Mouse (Mus musculus) gastrocnemius, adult 8-10 months (tissue): ENCODE data around the gene Ccdc183. TPM values are rescaled to one million over a fixed set of nuclear protein-coding genes. Genes with fewer than 3 reads are reported as not detected.

Source experiments
- DNase-seq, 2 experiments: peaks; one replicate each; pipeline ENCODE4 v3.0.0; 2022; ENCODE audit warnings: low spot score in 2 of 2
- total RNA-seq, 4 experiments: library from RNA; stranded (reverse); gene quantifications; 2 replicates each; pipeline ENCODE4 v1.2.4; 2022

Gene Ccdc183
- total RNA-seq, 4 experiments from 2014 or later, result not detected

GRCm38 (mm10) chr2:25577951-25578795 is 39.3 kb downstream of the Ccdc183 start:
- no peak for DNase-seq

GRCm38 (mm10) chr2:25576965-25577891 is 40.2 kb downstream of the Ccdc183 start:
- DNase-seq, result no peak

GRCm38 (mm10) chr2:25576028-25576850 is 41.2 kb downstream of the Ccdc183 start:
- no peak for DNase-seq

- DNase-seq, result no peak
Measured at GRCm38 (mm10) chr2:25575432-25576027, 41.9 kb downstream of the Ccdc183 start.

DNA sequence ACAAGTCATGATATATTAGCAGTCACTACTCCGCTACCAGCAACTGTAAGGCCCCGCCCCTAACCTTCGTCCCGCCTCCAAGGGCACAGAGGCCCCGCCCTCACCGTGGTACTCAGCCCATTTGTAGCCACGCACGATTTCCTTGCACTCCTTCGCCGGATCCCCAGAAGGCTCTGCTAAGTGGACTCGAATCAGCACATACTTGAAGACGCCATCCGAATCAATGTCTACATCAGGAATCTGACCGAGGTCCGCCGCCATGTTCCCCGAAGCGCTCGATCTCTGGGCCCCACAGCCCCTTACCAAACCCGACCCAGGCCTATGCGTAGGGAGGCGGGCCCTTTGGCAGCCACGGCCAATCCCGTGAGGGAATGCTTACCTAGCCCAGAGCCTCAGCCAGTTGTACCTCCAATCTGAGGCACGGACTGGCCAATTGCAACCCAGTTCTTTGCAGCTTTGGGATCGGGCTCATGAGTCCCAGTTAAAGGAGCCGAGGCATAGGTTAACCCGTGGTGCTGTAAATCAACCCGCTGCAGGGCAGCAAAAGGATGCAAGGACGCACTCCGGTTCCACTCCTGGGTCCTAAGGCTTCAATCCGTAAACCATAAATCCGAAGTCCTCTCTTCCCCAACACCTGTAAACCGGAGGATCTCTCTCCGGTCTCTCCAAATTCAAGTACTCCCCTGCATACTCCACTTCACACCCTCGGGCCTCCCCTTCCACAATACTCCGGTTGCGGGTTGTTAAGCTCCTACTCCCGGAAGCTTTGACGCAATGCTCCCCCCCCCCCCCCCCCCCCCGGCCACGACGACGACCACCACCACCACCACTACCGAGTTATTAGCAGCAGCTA is 42.7 kb downstream of the Ccdc183 start, which contains the start of the genes Mamdc4 and Phpt1:
Gene Mamdc4, minus strand, starts transcription at position 267 of the 853 bp plus-strand sequence.
Gene Phpt1, minus strand, starts transcription at position 646 of the 853 bp plus-strand sequence.
- peak; percentile 96 to 98 for DNase-seq

GRCm38 (mm10) chr2:25574136-25574535 is 43.3 kb downstream of the Ccdc183 start:
- DNase-seq, result no peak

DNA sequence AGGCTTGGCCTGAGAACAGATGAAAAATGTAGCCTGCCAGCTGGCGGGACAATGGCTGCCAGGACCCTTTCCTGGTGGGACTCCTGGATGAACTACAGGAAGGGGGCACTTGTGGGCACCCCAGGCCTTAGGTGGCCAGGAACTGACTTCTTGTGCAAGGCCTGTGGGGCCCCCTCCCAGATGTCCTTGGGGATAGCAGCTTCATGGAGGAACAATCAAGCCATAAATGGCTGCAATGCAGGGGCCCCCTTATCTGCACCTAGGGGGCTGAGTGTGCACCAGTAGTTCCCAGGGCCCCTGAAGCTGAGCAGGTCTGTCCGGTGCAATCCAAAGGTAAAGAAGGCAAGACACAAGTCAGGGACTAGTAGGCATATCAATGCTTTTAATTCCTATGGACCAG is 44.4 kb downstream of the Ccdc183 start:
- no peak for DNase-seq

DNA sequence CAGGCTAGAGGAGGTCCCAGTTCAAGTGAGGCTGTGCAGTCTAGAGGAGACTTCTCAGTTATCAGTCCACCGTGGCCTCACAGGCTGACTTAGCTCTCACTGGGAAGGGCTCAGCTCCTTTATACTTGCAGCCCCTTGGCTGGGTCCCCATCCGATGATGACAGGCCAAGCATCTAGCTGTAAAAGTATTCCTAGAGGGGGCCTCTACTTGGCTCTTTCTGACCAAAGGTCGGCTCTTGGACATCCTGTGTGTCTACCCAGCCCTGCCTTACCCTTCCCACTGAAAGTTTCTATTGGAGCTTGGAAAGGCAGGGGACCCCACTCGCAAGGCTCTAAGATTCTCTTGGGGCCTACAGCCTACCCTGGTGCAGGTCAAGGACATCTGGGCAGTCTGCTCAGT is 46.3 kb downstream of the Ccdc183 start:
- DNase-seq, result no peak

DNA sequence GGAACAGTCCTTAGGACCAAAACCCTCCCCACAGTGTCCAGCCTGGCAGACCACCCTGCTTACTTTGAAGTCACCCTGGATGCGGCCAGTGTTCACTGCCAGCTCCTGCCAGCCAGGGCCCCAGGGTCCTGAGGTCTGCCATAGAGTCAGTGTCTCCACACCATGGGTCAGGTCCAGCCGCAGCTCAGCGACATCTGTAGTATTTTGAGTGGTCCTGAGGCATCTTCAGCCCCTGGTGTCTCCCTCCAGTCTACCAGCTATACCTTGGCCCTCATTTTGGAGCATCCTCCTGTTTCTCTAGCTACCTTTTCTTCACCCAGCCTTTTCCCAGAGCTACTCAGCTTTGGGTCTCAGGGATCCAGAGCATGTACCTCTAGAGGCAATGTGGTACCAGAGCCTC is 48.2 kb downstream of the Ccdc183 start:
- DNase-seq, result no peak

- no peak for DNase-seq
Measured at GRCm38 (mm10) chr2:25568473-25569019, 48.9 kb downstream of the Ccdc183 start.

GRCm38 (mm10) chr2:25566558-25566957 is 50.9 kb downstream of the Ccdc183 start:
- DNase-seq, result no peak

DNA sequence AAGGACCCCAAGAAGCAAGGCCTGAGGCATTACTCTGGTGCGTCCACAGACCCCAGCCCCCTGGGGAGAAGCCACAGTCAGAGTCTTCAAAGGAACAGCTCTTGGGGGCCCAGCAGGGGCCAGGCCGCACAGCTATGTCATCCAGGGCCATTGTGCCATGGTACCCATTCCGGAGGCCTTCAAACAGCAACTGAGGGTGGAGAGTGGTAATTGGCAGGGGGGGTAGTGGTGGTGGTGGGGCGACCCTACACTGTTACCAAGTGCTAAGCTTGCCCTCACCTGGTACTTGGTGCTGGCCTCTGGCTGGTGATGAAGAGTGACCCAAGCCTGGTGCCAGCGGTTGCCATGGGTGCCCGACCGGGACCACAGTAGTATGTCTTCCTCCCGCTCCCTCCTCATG is 51.7 kb downstream of the Ccdc183 start:
- DNase-seq, result no peak

GRCm38 (mm10) chr2:25561946-25562345 is 55.5 kb downstream of the Ccdc183 start:
- DNase-seq, result no peak

- no peak for DNase-seq
Measured at GRCm38 (mm10) chr2:25560551-25560950, 56.9 kb downstream of the Ccdc183 start.

DNA sequence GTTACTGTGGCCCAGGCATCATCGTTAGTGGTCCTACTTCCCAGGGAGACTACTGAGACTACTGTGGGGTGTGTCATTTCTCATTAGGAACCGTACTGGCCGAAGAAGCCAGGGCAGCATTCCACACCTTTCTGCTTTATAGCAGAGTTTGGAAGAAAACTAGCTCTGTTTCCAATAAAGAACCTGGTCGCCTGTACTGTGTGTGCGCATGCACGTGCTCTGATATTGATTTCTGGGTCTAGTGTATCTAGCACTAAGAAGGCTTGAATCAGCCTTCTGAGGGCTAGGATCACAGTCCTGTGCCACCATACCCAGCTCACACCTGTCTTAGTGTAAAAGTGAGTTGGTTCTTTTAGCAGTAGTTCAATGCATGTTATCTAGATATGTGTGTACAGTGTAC is 58.7 kb downstream of the Ccdc183 start:
- no peak for DNase-seq
